Mouse (Mus musculus): ENCODE measurements around the gene Gpc4. TPM values are rescaled to one million over a fixed set of nuclear protein-coding genes. Genes with fewer than 3 reads are reported as not detected.

Gene Gpc4
- polyA plus RNA-seq, 1 experiment = 1.6 TPM

DNA sequence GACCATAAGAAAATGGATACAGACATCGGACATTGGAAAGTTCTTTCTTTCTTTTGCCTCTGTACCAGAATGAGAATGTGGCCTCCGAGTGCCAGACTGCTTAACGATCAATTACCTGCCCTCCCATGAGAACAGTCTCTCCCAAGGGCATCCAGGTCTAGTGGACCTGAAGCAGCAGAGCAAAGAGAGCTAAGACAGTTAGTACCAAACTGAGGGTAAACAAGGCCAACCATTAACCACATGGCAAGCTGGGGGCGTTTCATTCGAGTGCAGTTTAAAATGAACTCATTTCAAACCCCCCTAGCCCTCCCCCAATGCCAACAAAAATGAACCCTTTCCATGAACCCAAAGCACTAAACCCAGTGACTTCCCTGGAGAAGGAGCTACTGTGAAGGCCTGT, 12.1 kb downstream of the Gpc4 start:
- TF ChIP-seq GATA1 (IDR thresholded peaks at IDR 0.05; ENCODE audit: borderline replicate concordance, low read length) (no peak), FLI1 (IDR thresholded peaks at IDR 0.05; ENCODE audit: low read length) (no peak)
- Histone ChIP-seq H3K27me3 (replicated peaks) (peaks cover 5% of the 10 kb centered on the region), H3K36me3 (replicated peaks; ENCODE audit: low read length) (no peaks in the 10 kb centered on the region), H3K4me3 (replicated peaks) (no peak overlapping the region), H3K9me3 (no peaks in the 10 kb centered on the region), H3K4me1 (no peaks in the 10 kb centered on the region)

DNA sequence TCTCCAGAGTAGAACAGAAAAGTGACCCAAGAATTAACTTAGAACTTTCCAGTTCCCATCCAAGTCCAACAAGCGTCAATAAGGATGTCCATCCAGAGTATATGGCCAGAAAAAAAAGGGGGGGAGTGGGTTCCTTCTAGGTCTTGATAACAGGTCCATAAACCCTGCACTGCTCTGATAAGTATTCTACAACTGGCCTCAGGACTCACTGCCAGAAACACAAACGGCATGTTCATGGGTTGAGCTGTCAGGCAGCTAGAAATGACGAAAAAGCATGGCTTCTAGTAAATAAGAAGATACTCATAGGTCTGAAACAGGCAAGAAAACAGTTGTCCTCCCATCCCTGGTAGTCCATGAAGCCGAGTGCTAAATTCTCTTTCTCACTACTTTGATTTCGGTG, 13.5 kb downstream of the Gpc4 start:
- Histone ChIP-seq H3K9me3 (no peaks in the 10 kb centered on the region), H3K4me1 (no peaks in the 10 kb centered on the region), H3K36me3 (replicated peaks; ENCODE audit: low read length) (no peaks in the 10 kb centered on the region), H3K4me3 (replicated peaks) (no peak overlapping the region), H3K27me3 (replicated peaks) (peaks cover 5% of the 10 kb centered on the region)
- TF ChIP-seq FLI1 (IDR thresholded peaks at IDR 0.05; ENCODE audit: low read length) (no peak), GATA1 (IDR thresholded peaks at IDR 0.05; ENCODE audit: borderline replicate concordance, low read length) (no peak)

DNA sequence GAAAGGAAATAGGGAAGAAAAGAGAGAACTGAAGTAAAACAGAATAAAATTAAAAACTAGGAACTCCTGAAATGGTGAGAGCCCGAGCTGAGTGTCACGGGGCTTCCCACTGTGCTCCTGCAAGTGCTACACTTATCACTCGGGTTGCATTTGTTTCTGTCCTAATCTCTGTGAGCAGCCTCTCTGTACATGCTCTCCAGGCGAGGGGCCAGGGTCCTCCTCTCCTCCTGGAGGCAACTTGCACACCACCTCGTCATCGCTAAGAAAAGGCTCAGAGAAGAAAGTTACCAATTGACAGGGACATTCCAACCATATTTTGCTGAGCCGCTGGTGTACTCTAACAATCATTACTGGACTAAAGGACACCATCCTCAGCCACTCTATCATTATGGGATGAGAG, 14.0 kb downstream of the Gpc4 start:
- TF ChIP-seq GATA1 (IDR thresholded peaks at IDR 0.05; ENCODE audit: borderline replicate concordance, low read length) (no peak), FLI1 (IDR thresholded peaks at IDR 0.05; ENCODE audit: low read length) (no peak)
- Histone ChIP-seq H3K9me3 (no peaks in the 10 kb centered on the region), H3K36me3 (replicated peaks; ENCODE audit: low read length) (no peaks in the 10 kb centered on the region), H3K4me1 (no peaks in the 10 kb centered on the region), H3K4me3 (replicated peaks) (no peak overlapping the region), H3K27me3 (replicated peaks) (peaks cover 5% of the 10 kb centered on the region)

DNA sequence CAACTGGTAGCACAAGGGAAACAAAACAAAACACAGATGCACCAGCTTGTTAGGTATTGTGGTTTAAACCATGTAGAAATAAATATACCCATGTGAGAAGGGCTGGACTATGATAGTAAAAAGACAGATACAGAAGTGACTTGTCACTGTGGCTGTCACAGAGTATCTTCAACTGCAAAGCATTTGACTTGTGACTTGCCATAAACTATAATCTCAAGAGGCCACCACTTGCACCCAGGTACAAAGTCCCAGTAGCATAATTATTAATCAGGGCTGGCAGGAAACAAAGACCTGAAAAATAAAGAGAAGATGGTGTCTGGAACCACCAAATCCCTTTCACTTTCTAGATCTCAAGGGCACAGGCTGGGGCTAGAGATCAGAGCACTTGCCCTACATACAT, 19.5 kb downstream of the Gpc4 start:
- Histone ChIP-seq H3K4me1 (no peaks in the 10 kb centered on the region), H3K9me3 (no peaks in the 10 kb centered on the region), H3K27me3 (replicated peaks) (peaks cover 5% of the 10 kb centered on the region), H3K4me3 (replicated peaks) (no peak overlapping the region), H3K36me3 (replicated peaks; ENCODE audit: low read length) (no peaks in the 10 kb centered on the region)
- no peak for TF ChIP-seq GATA1 (IDR thresholded peaks at IDR 0.05; ENCODE audit: borderline replicate concordance, low read length)
- no peak for TF ChIP-seq FLI1 (IDR thresholded peaks at IDR 0.05; ENCODE audit: low read length)

DNA sequence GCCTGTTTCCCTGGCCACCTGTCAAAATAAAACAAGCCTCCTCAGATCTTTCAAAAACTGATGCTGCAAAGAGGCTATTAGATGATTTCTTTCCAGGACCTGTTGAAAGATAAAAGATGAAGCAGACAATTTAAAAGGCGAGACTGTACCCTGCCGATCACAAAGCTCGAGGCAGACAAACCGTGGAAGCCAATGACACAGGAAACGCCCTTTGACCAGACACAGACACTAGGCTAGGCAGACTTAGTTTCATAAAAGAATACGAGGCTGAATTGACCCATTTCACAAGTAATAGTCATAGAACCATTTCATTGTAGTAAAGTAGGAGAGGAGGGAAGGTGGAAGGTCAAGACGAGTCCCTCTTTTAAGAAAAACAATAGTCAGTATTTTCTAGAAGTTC, 20.6 kb downstream of the Gpc4 start:
- TF ChIP-seq GATA1 (IDR thresholded peaks at IDR 0.05; ENCODE audit: borderline replicate concordance, low read length) = no peak
- TF ChIP-seq FLI1 (IDR thresholded peaks at IDR 0.05; ENCODE audit: low read length) = no peak
- Histone ChIP-seq H3K9me3 (no peaks in the 10 kb centered on the region), H3K27me3 (replicated peaks) (peaks cover 5% of the 10 kb centered on the region), H3K4me3 (replicated peaks) (no peak overlapping the region), H3K36me3 (replicated peaks; ENCODE audit: low read length) (no peaks in the 10 kb centered on the region), H3K4me1 (no peaks in the 10 kb centered on the region)

DNA sequence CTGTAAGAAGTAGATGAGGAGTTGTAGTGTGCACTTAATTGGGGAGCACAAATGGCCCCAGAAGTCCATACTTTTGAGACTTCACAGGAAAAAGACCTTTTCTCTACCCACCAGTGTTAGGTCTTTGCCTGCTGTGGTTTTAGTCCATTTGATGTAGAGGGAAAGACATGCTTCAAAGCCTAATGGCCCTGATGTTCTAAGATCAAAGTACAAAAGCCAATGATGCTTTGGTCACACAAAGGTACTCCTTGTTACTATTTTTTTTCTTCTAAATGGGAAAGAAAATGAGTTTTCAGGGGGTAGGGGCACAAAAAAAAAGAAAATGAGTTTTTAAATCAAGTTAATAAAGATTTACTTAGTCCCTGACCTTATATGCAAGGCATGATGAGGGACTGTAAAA, 24.7 kb downstream of the Gpc4 start:
- Histone ChIP-seq H3K4me3 (replicated peaks) (no peak overlapping the region), H3K36me3 (replicated peaks; ENCODE audit: low read length) (no peaks in the 10 kb centered on the region), H3K27me3 (replicated peaks) (peaks cover 9% of the 10 kb centered on the region), H3K9me3 (no peaks in the 10 kb centered on the region), H3K4me1 (no peaks in the 10 kb centered on the region)
- TF ChIP-seq FLI1 (IDR thresholded peaks at IDR 0.05; ENCODE audit: low read length) = no peak
- no peak for TF ChIP-seq GATA1 (IDR thresholded peaks at IDR 0.05; ENCODE audit: borderline replicate concordance, low read length)

DNA sequence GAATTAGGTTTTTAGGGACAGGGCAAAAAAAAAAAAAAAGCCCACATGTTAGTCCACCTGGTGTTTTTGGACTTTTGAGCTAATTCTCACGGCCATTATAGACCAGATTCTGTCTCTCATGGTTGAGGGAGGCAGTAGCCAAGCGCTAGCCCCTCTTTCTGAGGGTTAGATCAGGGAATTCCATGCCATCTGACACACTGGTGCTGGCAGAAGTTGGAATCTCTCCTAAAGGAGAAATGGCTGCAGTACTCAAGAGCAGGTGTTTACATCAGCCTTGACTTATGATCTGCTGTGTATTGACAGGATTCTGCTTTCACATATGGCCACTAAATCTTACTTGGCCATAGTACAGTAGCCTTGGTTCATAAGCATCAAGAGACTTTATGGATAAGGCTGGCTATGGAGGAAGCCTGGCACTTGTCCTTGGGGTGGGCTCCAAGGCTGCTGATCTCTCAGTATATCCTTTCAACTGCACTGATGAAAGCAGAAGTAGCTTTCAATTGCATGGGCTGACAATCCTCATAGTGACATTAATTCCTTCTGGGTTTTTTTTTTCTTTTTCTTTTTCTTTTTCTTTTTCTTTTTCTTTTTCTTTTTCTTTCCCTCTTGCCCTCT, 26.5 kb downstream of the Gpc4 start:
- TF ChIP-seq GATA1 (IDR thresholded peaks at IDR 0.05; ENCODE audit: borderline replicate concordance, low read length) = no peak
- H3K27me3 ChIP-seq (replicated peaks) = peaks cover 16% of the 10 kb centered on the region
- H3K36me3 ChIP-seq (replicated peaks; ENCODE audit: low read length) = no peaks in the 10 kb centered on the region
- no peak overlapping the region for H3K4me3 ChIP-seq (replicated peaks)
- no peaks in the 10 kb centered on the region for H3K9me3 ChIP-seq
- no peaks in the 10 kb centered on the region for H3K4me1 ChIP-seq

DNA sequence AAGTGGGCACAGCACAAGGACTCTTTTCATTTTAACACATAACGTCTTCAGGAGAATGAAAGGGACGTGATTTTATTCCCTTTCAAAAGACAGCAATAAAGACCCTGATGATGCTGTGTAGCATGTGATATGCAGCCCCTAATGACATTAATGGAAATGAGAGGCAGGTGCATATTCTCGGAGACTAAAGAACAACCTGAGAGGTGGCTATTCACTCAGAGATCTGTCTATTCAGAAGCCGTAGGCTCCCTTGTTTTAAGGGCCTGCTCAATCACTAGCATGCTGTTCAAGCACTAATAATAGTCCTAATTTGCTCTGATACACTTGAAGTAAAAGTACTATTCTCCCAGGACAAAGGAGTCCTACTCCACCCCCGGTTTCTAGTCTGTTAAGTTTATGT, 27.0 kb downstream of the Gpc4 start:
- no peaks in the 10 kb centered on the region for H3K4me1 ChIP-seq
- no peaks in the 10 kb centered on the region for H3K36me3 ChIP-seq (replicated peaks; ENCODE audit: low read length)
- no peak overlapping the region for H3K4me3 ChIP-seq (replicated peaks)
- H3K27me3 ChIP-seq (replicated peaks) = peaks cover 16% of the 10 kb centered on the region
- no peaks in the 10 kb centered on the region for H3K9me3 ChIP-seq
- no peak for TF ChIP-seq GATA1 (IDR thresholded peaks at IDR 0.05; ENCODE audit: borderline replicate concordance, low read length)
- TF ChIP-seq FLI1 (IDR thresholded peaks at IDR 0.05; ENCODE audit: low read length) = no peak

DNA sequence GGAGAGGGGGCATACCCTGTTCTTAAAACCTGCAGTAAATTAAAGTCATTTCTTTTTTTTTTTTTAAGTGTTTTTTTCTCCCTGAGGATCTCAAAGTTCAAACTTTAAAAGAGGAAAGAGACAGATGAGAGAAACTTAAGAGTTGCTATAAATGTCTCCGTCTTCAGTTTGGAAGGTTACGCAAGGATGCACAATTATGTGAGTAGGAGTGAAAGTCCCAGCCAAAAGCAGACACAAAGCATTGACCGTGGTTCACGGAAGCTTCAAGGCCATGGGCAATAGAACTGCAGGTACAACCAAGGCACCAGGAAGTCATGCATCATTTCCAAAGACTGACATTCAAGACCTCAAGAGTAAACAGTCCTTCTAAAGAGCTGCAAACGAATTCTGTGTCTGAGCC, 28.5 kb downstream of the Gpc4 start:
- TF ChIP-seq GATA1 (IDR thresholded peaks at IDR 0.05; ENCODE audit: borderline replicate concordance, low read length) (no peak), FLI1 (IDR thresholded peaks at IDR 0.05; ENCODE audit: low read length) (no peak)
- Histone ChIP-seq H3K9me3 (no peaks in the 10 kb centered on the region), H3K36me3 (replicated peaks; ENCODE audit: low read length) (no peaks in the 10 kb centered on the region), H3K27me3 (replicated peaks) (peaks cover 11% of the 10 kb centered on the region), H3K4me1 (no peaks in the 10 kb centered on the region), H3K4me3 (replicated peaks) (no peak overlapping the region)

DNA sequence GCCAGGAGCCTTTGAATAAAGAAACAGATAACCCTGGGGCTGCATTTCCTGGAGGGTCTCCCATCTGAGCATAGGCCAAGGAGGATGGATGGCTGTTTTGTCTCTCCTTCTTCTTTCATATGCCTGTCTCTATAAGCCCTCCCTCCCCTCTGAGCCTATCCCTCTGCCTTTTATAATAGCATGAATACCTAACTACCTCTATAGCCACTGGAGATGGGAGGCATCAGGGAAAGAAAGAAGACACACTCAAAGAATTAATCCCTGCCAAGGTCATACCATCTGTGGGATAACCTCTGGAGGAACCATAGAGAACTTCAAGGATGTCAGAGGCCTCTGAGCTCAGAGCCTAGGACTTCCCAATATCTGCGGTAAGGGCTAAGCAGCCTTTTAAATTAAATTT, 35.4 kb downstream of the Gpc4 start:
- no peaks in the 10 kb centered on the region for H3K9me3 ChIP-seq
- no peak overlapping the region for H3K4me3 ChIP-seq (replicated peaks)
- H3K36me3 ChIP-seq (replicated peaks; ENCODE audit: low read length) = no peaks in the 10 kb centered on the region
- peaks cover 10% of the 10 kb centered on the region for H3K27me3 ChIP-seq (replicated peaks)
- H3K4me1 ChIP-seq = no peaks in the 10 kb centered on the region
- TF ChIP-seq GATA1 (IDR thresholded peaks at IDR 0.05; ENCODE audit: borderline replicate concordance, low read length) = no peak
- TF ChIP-seq FLI1 (IDR thresholded peaks at IDR 0.05; ENCODE audit: low read length) = no peak

DNA sequence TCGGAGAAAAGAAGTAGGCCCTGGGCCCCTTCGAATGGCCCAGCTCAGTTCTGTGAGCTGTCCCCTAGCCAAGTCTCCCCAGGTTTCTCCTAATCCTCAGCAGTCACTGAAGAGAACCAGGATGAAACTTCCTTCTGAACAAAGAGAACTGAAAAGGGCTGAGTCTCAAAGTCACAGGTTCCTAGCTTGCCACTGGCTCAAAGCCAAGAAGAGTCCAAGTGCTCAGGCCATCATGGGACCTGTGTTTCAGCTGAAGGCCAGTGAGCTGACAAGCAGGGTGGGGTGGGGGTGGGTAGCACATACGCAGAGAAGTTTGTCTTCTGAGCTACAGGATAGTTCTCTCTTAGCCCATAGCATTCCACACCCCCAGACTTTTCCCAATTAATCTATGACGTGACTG, 36.3 kb downstream of the Gpc4 start:
- Histone ChIP-seq H3K9me3 (no peaks in the 10 kb centered on the region), H3K27me3 (replicated peaks) (peaks cover 5% of the 10 kb centered on the region), H3K4me3 (replicated peaks) (no peak overlapping the region), H3K36me3 (replicated peaks; ENCODE audit: low read length) (no peaks in the 10 kb centered on the region), H3K4me1 (no peaks in the 10 kb centered on the region)
- TF ChIP-seq FLI1 (IDR thresholded peaks at IDR 0.05; ENCODE audit: low read length) (no peak), GATA1 (IDR thresholded peaks at IDR 0.05; ENCODE audit: borderline replicate concordance, low read length) (no peak)
